Mouse (Mus musculus): ENCODE measurements around the gene Dusp7.

- no peak for TF ChIP-seq MYOG (IDR thresholded peaks at IDR 0.05; ENCODE audit: control insufficient read depth in 1 of 3, insufficient read depth in 1 of 3, insufficient read length in 2 of 3, low read depth in 2 of 3)
- TF ChIP-seq POLR2A (IDR thresholded peaks at IDR 0.05; ENCODE audit: insufficient read length, low read depth), result no peak
- no peak for TF ChIP-seq MAX (IDR thresholded peaks at IDR 0.05; ENCODE audit: low read depth)
- TF ChIP-seq USF1 (IDR thresholded peaks at IDR 0.05; ENCODE audit: low read depth), result no peak
- TF ChIP-seq SRF (IDR thresholded peaks at IDR 0.05; ENCODE audit: control insufficient read depth, insufficient read length, low read depth), result no peak
- TF ChIP-seq MYOD1 (IDR thresholded peaks at IDR 0.05; ENCODE audit: control insufficient read depth in 1 of 3, insufficient read length in 2 of 3, low read depth in 2 of 3), result no peak
- TF ChIP-seq POLR2AphosphoS2 (IDR thresholded peaks at IDR 0.05; ENCODE audit: insufficient read length, low read depth), result no peak
- TF ChIP-seq E2F4 (IDR thresholded peaks at IDR 0.05; ENCODE audit: insufficient read depth), result no peak
- no peak for TF ChIP-seq TCF3 (IDR thresholded peaks at IDR 0.05; ENCODE audit: insufficient read length, low read depth)
- no peak for TF ChIP-seq CEBPB (IDR thresholded peaks at IDR 0.05; ENCODE audit: insufficient read depth, poor library complexity, severe bottlenecking)
- TF ChIP-seq TCF12 (IDR thresholded peaks at IDR 0.05; ENCODE audit: insufficient read depth, poor library complexity, severe bottlenecking), result no peak
- TF ChIP-seq REST (IDR thresholded peaks at IDR 0.05; ENCODE audit: insufficient read depth, insufficient read length), result no peak
Measured at GRCm38 (mm10) chr9:106359297-106359696, 9.1 kb upstream of the Dusp7 start.

Measured in myocyte (in vitro differentiated cells).